Mouse (Mus musculus) T-helper 2 cell (primary cell): ENCODE measurements around the gene Myo1c.

ENCODE experiments used
- in situ Hi-C: fragments of 300-600 bp; cut with MboI, MseI; formaldehyde crosslinking; loops from one replicate; pipeline ENCODE4 v1.15.1; 2025; ENCODE audit warnings: high pct_unique_total_duplicates

Gene Myo1c

DNA sequence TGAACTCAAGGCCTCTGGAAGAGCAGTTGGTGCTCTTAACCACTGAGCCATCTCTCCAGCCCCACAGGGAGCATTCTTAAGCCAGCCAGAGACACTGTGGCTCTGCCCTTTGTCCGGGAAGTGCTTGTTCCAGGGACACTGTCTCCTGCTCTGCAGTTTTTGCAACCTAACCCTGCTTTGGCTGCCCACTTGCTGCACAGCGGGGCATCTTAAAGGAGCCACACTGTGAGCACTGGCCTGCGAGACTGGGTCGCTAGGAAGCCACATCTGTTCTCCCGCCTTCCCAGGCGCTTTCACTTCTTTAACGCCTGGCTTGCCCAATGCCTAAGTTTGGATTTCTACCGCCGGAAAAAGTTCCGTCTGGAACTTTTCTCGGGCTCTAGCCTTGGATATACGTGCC, 65.3 kb downstream of the Myo1c start:
- in situ Hi-C loops = loop anchor here (5.0 to 10.0 kb wide), 2 partner anchors 37 to 189 kb away; no protein-coding TSS in a partner anchor

DNA sequence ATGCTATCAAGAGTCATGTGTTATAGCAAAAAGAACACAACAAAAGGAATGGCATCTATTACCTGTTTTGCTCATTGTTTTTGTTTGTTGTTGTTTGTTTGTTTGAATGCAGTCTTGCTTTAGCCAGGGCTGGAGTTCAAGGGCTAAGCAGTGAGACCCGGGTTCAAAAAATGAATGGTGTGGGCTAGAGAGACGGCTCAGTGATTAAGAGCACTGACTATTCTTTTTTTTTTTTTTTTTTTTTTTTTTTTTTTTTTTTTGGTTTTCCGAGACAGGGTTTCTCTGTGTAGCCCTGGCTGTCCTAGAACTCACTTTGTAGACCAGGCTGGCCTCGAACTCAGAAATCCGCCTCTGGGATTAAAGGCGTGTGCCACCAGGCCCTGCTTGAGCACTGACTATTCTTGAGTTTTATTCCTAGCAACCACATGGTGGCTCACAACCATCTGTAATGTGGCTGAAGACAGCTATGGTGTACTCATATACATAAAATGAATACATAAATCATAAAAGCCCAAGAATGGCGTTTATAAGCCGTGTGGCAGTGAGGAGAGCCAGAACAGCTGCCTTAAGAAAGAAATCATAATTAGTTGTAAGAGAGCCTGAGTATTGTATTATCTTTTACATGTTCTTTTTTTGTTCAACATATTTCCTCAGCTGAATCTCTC, 66.5 kb downstream of the Myo1c start:
- in situ Hi-C loops = loop anchor here (5.0 to 10.0 kb wide), 2 partner anchors 36 to 188 kb away; no protein-coding TSS in a partner anchor

DNA sequence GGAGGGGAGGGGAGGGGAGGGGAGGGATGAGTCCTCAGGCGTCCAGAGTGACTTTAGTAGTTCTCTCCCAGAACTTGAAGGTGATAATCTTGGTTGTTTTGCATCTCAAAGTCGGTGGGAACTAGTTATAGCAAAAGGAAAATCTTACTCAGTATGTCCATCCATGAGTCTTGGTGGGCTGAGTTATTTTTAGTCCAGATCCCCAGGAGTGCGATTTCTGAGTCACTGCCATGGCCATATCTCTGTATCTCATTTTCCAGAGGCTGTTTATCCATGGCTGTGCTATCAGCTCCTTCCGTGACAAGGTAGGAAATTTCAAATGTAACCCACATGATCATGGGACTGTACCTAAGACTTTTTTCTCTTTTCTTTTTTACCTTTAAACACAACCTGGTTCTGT, 72.0 kb downstream of the Myo1c start:
- in situ Hi-C loops = no loop called here
